Mouse (Mus musculus) spleen, postnatal 10 days (tissue): ENCODE measurements at regions not wholly inside any gene's neighbourhood (a gene's known extent, or its start where the extent isn't known, plus 50 kb on each side); places are given as distances from the start of the nearest gene placed in this dataset.

Source experiments
- DNase-seq, 2 experiments: peaks; one replicate each; pipeline ENCODE4 v3.0.0; 2021 to 2022; ENCODE audit warnings: low spot score in 2 of 2

- no peak for DNase-seq
Measured at GRCm38 (mm10) chr7:117734994-117735698, 354.4 kb downstream of the Xylt1 start.

DNA sequence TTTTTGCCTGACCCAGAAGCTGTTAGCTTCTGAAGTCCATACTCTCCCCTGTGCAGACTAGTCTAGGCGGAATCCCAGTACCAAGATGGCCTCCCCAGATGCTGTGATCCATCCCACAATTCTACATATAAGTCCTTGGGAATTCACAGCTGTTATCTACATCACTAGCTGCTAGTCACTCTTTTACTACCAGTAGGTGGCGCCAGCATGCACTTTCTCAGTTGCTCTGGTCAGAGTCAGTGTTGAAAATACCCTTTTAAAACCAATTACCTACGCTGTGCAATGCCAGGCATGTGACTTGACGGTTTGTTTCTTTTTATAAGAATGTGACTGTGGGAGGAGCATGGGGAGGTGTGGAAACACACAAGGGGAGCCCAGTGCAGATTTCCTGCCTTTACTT is 348.3 kb downstream of the Xylt1 start:
- peak in 1 of 2 experiments; percentile 24 for DNase-seq
